Mouse (Mus musculus): Measurements from ENCODE around the gene Synpo2. TPM values are rescaled to one million over a fixed set of nuclear protein-coding genes. Genes with fewer than 3 reads are reported as not detected.

The Synpo2 gene
- polyA plus RNA-seq, 1 experiment from 2014 or later: 2.9 TPM

DNA sequence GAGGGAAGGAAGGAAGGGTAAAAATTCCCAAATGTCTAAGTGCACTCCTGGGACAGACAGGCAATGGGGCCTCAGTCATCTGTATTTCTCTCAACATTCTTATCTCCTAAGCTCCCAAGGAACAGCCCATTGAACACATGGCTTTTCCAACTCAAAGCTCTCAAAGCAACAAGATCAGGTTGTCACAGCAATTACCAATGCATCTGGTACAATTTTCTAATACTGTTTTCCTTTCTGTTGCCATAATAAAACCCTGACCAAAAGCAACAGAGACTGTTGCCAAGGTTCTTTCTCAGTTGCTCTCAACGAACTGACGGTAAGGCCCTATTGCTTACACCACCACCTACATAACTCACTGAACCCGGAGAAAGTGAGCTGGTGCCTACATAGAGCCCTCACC, 8.7 kb downstream of the Synpo2 start:
- no peak overlapping the region for H3K27ac ChIP-seq (ENCODE audit: low read depth, low read length)
- no peak overlapping the region for H3K9ac ChIP-seq (ENCODE audit: low read depth, low read length)
- 97% methylated on average over 3 of the region's 3 CpGs for WGBS
- H3K9me3 ChIP-seq (ENCODE audit: control insufficient read depth, low read length): no peaks in the 10 kb centered on the region
- DNase-seq (ENCODE audit: low spot score) (no peak), ATAC-seq (ENCODE audit: low FRiP score) (no peak)
- no peak overlapping the region for H3K4me3 ChIP-seq (ENCODE audit: low read depth, low read length)
- no peaks in the 10 kb centered on the region for H3K27me3 ChIP-seq (ENCODE audit: control insufficient read depth, insufficient read depth, low read length)
- H3K36me3 ChIP-seq (ENCODE audit: control insufficient read depth, insufficient read depth, low read length): no peaks in the 10 kb centered on the region
- H3K4me2 ChIP-seq (replicated peaks; ENCODE audit: low read depth, low read length): no peak overlapping the region
- H3K4me1 ChIP-seq (replicated peaks; ENCODE audit: control insufficient read depth, insufficient read depth, low read length): no peaks in the 10 kb centered on the region

DNA sequence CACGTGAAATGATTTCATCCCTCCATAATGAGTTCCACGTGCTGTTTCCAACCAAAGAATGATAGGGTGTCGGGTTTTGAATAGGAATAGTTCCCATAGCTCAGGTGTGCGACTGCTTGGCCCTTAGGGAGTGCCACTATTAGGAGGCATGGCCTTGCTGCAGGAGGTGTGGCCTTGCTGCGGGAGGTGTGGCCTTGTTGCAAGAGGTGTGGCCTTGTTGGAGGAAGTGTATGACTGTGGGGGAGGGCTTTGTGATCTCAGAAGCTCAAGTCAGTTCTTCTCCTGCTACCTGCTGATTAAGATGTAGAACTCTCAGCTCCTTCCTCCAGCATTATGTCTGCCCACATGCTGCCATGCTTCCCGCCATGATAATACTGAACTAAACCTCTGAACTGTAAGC, 17.3 kb downstream of the Synpo2 start:
- ATAC-seq (ENCODE audit: low FRiP score): no peak
- no peaks in the 10 kb centered on the region for H3K27me3 ChIP-seq (ENCODE audit: control insufficient read depth, insufficient read depth, low read length)
- 46% methylated on average over 6 of the region's 6 CpGs for WGBS
- H3K4me1 ChIP-seq (replicated peaks; ENCODE audit: control insufficient read depth, insufficient read depth, low read length): no peaks in the 10 kb centered on the region
- H3K4me2 ChIP-seq (replicated peaks; ENCODE audit: low read depth, low read length): no peak overlapping the region
- DNase-seq (ENCODE audit: low spot score): no peak
- H3K9ac ChIP-seq (ENCODE audit: low read depth, low read length): no peak overlapping the region
- H3K36me3 ChIP-seq (ENCODE audit: control insufficient read depth, insufficient read depth, low read length): no peaks in the 10 kb centered on the region
- H3K9me3 ChIP-seq (ENCODE audit: control insufficient read depth, low read length): no peaks in the 10 kb centered on the region
- H3K4me3 ChIP-seq (ENCODE audit: low read depth, low read length): no peak overlapping the region
- H3K27ac ChIP-seq (ENCODE audit: low read depth, low read length): no peak overlapping the region

DNA sequence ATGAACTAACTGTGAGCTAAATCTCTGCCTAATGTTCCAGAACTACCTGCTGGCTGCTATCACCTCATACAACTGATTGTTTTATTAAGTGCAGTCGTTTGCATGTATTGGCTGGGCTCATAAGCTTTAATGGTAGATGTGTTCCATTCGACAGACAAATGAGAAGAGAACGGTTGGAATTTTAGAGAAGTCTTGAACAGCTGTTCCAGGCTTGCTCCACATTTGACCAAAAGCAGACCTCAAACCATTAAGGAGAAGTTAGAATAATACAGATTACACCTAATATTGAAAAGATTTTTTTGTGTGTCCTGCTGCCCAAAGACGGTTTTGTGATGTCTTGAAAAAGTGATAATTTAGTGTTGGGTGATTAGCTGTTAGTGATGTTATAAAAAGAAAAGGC, 27.1 kb downstream of the Synpo2 start:
- no peak overlapping the region for H3K27ac ChIP-seq (ENCODE audit: low read depth, low read length)
- H3K27me3 ChIP-seq (ENCODE audit: control insufficient read depth, insufficient read depth, low read length): no peaks in the 10 kb centered on the region
- no peak overlapping the region for H3K9ac ChIP-seq (ENCODE audit: low read depth, low read length)
- no peak for ATAC-seq (ENCODE audit: low FRiP score)
- H3K4me2 ChIP-seq (replicated peaks; ENCODE audit: low read depth, low read length): no peak overlapping the region
- H3K9me3 ChIP-seq (ENCODE audit: control insufficient read depth, low read length): no peaks in the 10 kb centered on the region
- H3K36me3 ChIP-seq (ENCODE audit: control insufficient read depth, insufficient read depth, low read length): no peaks in the 10 kb centered on the region
- DNase-seq (ENCODE audit: low spot score): no peak
- 85% methylated on average over 4 of the region's 4 CpGs for WGBS
- H3K4me1 ChIP-seq (replicated peaks; ENCODE audit: control insufficient read depth, insufficient read depth, low read length): no peaks in the 10 kb centered on the region
- H3K4me3 ChIP-seq (ENCODE audit: low read depth, low read length): no peak overlapping the region

DNA sequence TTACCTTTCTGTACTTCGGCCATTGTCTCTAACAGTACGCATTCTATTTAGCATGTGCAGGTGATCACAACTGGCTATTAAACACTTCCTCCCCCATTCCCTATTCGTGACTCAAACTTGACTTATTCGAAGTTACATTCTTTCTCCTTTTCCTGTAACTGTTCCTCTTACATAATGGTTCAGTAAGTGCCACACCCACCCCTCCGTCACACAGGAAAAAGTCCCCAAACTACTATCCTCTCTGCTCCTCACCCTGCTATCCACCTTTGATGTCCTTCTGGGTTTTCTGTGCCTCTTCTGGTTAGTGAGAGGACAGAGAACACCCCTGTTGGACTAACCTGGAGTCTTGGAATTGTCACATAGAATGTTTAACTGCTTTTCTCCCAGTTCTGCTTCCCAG, 28.6 kb downstream of the Synpo2 start:
- H3K9me3 ChIP-seq (ENCODE audit: control insufficient read depth, low read length): no peaks in the 10 kb centered on the region
- no peak overlapping the region for H3K4me3 ChIP-seq (ENCODE audit: low read depth, low read length)
- no peak overlapping the region for H3K4me2 ChIP-seq (replicated peaks; ENCODE audit: low read depth, low read length)
- DNase-seq (ENCODE audit: low spot score): no peak
- no peak for ATAC-seq (ENCODE audit: low FRiP score)
- no peak overlapping the region for H3K9ac ChIP-seq (ENCODE audit: low read depth, low read length)
- WGBS: 85% methylated on average over 5 of the region's 5 CpGs
- no peak overlapping the region for H3K27ac ChIP-seq (ENCODE audit: low read depth, low read length)
- no peaks in the 10 kb centered on the region for H3K36me3 ChIP-seq (ENCODE audit: control insufficient read depth, insufficient read depth, low read length)
- no peaks in the 10 kb centered on the region for H3K27me3 ChIP-seq (ENCODE audit: control insufficient read depth, insufficient read depth, low read length)
- no peaks in the 10 kb centered on the region for H3K4me1 ChIP-seq (replicated peaks; ENCODE audit: control insufficient read depth, insufficient read depth, low read length)

DNA sequence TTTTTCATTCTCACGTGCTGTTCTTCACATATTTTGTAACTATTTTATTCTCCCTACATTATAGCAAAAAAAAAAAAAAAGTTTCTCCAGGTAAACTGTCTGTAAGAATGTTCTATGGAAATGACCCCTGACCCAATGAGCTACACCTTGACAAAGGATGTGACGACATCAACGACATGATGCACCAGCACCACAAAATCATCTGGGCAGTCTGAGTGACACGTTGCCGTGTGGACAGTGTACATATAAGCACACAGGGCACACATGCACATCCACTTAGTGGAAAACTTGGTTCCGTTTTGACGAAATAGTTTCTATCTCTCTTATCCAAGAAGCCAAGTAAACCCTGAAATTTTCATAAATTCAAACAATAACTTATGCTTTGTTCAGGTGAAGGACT, 30.5 kb downstream of the Synpo2 start:
- no peak for ATAC-seq (ENCODE audit: low FRiP score)
- no peak overlapping the region for H3K27ac ChIP-seq (ENCODE audit: low read depth, low read length)
- H3K4me2 ChIP-seq (replicated peaks; ENCODE audit: low read depth, low read length): no peak overlapping the region
- 92% methylated on average over 7 of the region's 7 CpGs for WGBS
- no peaks in the 10 kb centered on the region for H3K27me3 ChIP-seq (ENCODE audit: control insufficient read depth, insufficient read depth, low read length)
- no peaks in the 10 kb centered on the region for H3K36me3 ChIP-seq (ENCODE audit: control insufficient read depth, insufficient read depth, low read length)
- H3K4me3 ChIP-seq (ENCODE audit: low read depth, low read length): no peak overlapping the region
- H3K4me1 ChIP-seq (replicated peaks; ENCODE audit: control insufficient read depth, insufficient read depth, low read length): no peaks in the 10 kb centered on the region
- H3K9me3 ChIP-seq (ENCODE audit: control insufficient read depth, low read length): no peaks in the 10 kb centered on the region
- H3K9ac ChIP-seq (ENCODE audit: low read depth, low read length): no peak overlapping the region
- DNase-seq (ENCODE audit: low spot score): no peak

DNA sequence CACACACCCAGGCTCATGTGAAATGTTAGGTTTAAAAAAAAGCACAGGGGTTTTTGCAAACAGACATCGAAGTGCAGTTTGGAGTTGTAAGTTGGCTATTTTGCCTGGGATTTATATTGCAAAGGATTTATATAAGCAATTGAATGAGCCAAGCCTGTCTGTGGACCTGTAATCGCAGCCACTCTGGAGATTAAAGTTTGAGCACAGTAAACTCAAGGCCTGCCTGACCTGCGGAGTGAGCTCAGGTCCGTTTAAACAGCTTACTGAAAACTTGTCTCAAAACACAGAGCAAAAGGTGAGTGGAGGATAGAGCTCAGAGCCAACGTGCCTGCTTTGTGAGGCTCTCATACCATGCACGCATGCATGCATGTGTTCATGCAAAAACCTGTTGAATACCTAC, 30.9 kb downstream of the Synpo2 start:
- Histone ChIP-seq H3K9me3 (ENCODE audit: control insufficient read depth, low read length) (no peaks in the 10 kb centered on the region), H3K9ac (ENCODE audit: low read depth, low read length) (no peak overlapping the region), H3K4me1 (replicated peaks; ENCODE audit: control insufficient read depth, insufficient read depth, low read length) (no peaks in the 10 kb centered on the region), H3K4me2 (replicated peaks; ENCODE audit: low read depth, low read length) (no peak overlapping the region), H3K27me3 (ENCODE audit: control insufficient read depth, insufficient read depth, low read length) (no peaks in the 10 kb centered on the region), H3K4me3 (ENCODE audit: low read depth, low read length) (no peak overlapping the region), H3K27ac (ENCODE audit: low read depth, low read length) (no peak overlapping the region), H3K36me3 (ENCODE audit: control insufficient read depth, insufficient read depth, low read length) (no peaks in the 10 kb centered on the region)
- ATAC-seq (ENCODE audit: low FRiP score) (no peak), DNase-seq (ENCODE audit: low spot score) (no peak)
- whole genome bisulfite sequencing: 81% methylated on average over 6 of the region's 6 CpGs

DNA sequence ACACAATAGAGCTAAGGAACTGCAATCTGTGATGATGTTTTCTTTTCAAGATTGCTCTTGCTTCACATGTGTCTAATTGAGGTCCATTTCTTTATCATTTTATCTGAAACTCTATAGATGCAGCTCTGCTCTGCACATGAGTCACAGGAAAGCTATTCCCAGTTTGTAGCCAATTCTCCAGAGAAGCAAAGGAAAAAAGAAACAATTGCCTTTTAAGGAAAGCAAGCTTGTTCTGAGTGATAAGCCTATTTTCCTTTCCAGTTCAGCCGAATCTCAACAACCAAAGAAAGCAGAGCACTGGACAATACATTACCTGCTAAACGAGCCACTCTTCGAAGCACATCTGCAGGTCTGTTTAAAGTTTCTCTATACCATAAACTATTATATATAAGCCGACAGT, 31.3 kb downstream of the Synpo2 start:
- WGBS: 71% methylated on average over 4 of the region's 4 CpGs
- ATAC-seq (ENCODE audit: low FRiP score): no peak
- no peaks in the 10 kb centered on the region for H3K27me3 ChIP-seq (ENCODE audit: control insufficient read depth, insufficient read depth, low read length)
- no peak overlapping the region for H3K4me3 ChIP-seq (ENCODE audit: low read depth, low read length)
- no peaks in the 10 kb centered on the region for H3K9me3 ChIP-seq (ENCODE audit: control insufficient read depth, low read length)
- H3K9ac ChIP-seq (ENCODE audit: low read depth, low read length): no peak overlapping the region
- no peaks in the 10 kb centered on the region for H3K36me3 ChIP-seq (ENCODE audit: control insufficient read depth, insufficient read depth, low read length)
- no peak overlapping the region for H3K27ac ChIP-seq (ENCODE audit: low read depth, low read length)
- no peak overlapping the region for H3K4me2 ChIP-seq (replicated peaks; ENCODE audit: low read depth, low read length)
- no peak for DNase-seq (ENCODE audit: low spot score)
- no peaks in the 10 kb centered on the region for H3K4me1 ChIP-seq (replicated peaks; ENCODE audit: control insufficient read depth, insufficient read depth, low read length)

DNA sequence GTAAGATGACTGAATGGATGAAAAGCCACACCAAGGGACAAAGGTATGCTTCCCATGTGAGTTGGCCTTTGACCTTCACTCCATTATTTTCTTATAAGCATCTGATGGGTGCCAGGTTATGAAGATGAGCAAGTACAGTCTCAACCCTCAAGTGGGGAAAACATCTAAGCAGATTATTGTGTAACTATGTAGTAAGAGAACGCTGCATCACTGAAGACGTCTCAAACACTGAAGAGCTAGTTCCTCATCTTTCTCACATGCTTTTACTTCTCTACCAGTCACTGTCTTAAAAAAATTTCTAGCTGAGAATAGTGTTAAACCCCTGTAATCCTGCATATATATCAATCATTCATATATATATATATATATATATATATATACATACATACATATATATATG, 34.2 kb downstream of the Synpo2 start:
- Histone ChIP-seq H3K4me1 (replicated peaks; ENCODE audit: control insufficient read depth, insufficient read depth, low read length) (no peaks in the 10 kb centered on the region), H3K9ac (ENCODE audit: low read depth, low read length) (no peak overlapping the region), H3K36me3 (ENCODE audit: control insufficient read depth, insufficient read depth, low read length) (no peaks in the 10 kb centered on the region), H3K27me3 (ENCODE audit: control insufficient read depth, insufficient read depth, low read length) (no peaks in the 10 kb centered on the region), H3K4me3 (ENCODE audit: low read depth, low read length) (no peak overlapping the region), H3K27ac (ENCODE audit: low read depth, low read length) (no peak overlapping the region), H3K4me2 (replicated peaks; ENCODE audit: low read depth, low read length) (no peak overlapping the region), H3K9me3 (ENCODE audit: control insufficient read depth, low read length) (no peaks in the 10 kb centered on the region)
- WGBS: 95% methylated on average over 2 of the region's 2 CpGs
- DNase-seq (ENCODE audit: low spot score) (no peak), ATAC-seq (ENCODE audit: low FRiP score) (no peak)

DNA sequence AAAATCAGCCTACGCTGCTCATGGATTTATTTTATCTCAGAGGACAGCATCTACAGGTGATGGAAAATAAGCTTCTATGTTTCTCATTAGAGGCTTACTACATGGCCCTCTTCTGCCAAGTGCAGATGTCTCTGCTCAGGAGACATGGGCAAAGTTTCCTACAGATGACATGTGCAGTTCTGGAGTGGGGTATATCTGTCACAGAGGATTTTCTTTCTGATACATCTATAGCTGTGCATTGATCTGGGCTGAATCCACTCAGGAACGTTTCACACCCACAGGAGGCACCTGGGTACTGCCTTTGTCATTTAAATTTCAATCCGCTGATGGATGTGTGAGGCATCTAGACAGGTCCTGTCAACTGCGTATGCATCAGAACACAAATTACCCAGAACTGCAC, 42.2 kb downstream of the Synpo2 start:
- Histone ChIP-seq H3K9me3 (ENCODE audit: control insufficient read depth, low read length) (no peaks in the 10 kb centered on the region), H3K27me3 (ENCODE audit: control insufficient read depth, insufficient read depth, low read length) (no peaks in the 10 kb centered on the region), H3K36me3 (ENCODE audit: control insufficient read depth, insufficient read depth, low read length) (no peaks in the 10 kb centered on the region), H3K4me2 (replicated peaks; ENCODE audit: low read depth, low read length) (no peak overlapping the region), H3K4me3 (ENCODE audit: low read depth, low read length) (no peak overlapping the region), H3K4me1 (replicated peaks; ENCODE audit: control insufficient read depth, insufficient read depth, low read length) (no peaks in the 10 kb centered on the region), H3K27ac (ENCODE audit: low read depth, low read length) (no peak overlapping the region), H3K9ac (ENCODE audit: low read depth, low read length) (no peak overlapping the region)
- no peak for DNase-seq (ENCODE audit: low spot score)
- no peak for ATAC-seq (ENCODE audit: low FRiP score)
- WGBS: 82% methylated on average over 4 of the region's 4 CpGs

Data from hindbrain, embryonic 11.5 days (tissue).